Mouse (Mus musculus): ENCODE data around the gene Med23.

- TF ChIP-seq POLR2A (IDR thresholded peaks at IDR 0.05; ENCODE audit: insufficient read length, low read depth) = no peak
- no peak for TF ChIP-seq POLR2AphosphoS2 (IDR thresholded peaks at IDR 0.05; ENCODE audit: insufficient read length, low read depth)
Measured at GRCm38 (mm10) chr10:24926380-24926779, 56.6 kb downstream of the Med23 start.

Measured in myocyte (in vitro differentiated cells).